Mouse (Mus musculus) heart, adult 2 months (tissue): ENCODE results near the gene Kcnj14. TPM values are rescaled to one million over a fixed set of nuclear protein-coding genes. Genes with fewer than 3 reads are reported as not detected.
A peak's percentile ranks its signal among the peaks of the same experiment; 100 is the strongest.

Experiments
- DNase-seq, 2 experiments: peaks; one replicate each; pipeline ENCODE4 v3.0.0; 2021
- H3K27ac ChIP-seq: fragments of 200-600 bp; 2 replicates; pipeline ENCODE4 v1.8.1; 2022
- H3K27me3 ChIP-seq: fragments of 200-500 bp; 2 replicates; pipeline ENCODE4 v1.6.1; 2012; ENCODE audit warnings: mild to moderate bottlenecking, low read length, inconsistent platforms, mixed read lengths; ENCODE audit not compliant: control insufficient read depth, insufficient read depth
- H3K36me3 ChIP-seq: fragments of 200-500 bp; 2 replicates; pipeline ENCODE4 v1.6.1; 2012; ENCODE audit warnings: low read length, inconsistent platforms; ENCODE audit not compliant: control insufficient read depth, insufficient read depth
- H3K4me1 ChIP-seq: fragments of 200-500 bp; 2 replicates; pipeline ENCODE4 v1.6.1; 2011; ENCODE audit warnings: low read length; ENCODE audit not compliant: control insufficient read depth, insufficient read depth
- H3K4me3 ChIP-seq: fragments of 200-600 bp; 2 replicates; pipeline ENCODE4 v1.8.1; 2022
- H3K79me2 ChIP-seq: fragments of 200-500 bp; replicated peaks from 2 replicates; pipeline ENCODE4 v1.6.1; 2012; ENCODE audit warnings: mild to moderate bottlenecking, inconsistent platforms, low read length, moderate library complexity, mixed read lengths; ENCODE audit not compliant: control insufficient read depth, insufficient read depth
- H3K9ac ChIP-seq: fragments of 200-500 bp; 2 replicates; pipeline ENCODE4 v1.6.1; 2012; ENCODE audit warnings: low read depth, mild to moderate bottlenecking, control low read depth, inconsistent platforms, low read length, mixed read lengths
- CTCF ChIP-seq: fragments of 200-600 bp; IDR thresholded peaks from 2 replicates; pipeline ENCODE4 v1.8.1; 2022; ENCODE audit warnings: antibody characterized with exemption, mild to moderate bottlenecking, moderate library complexity
- EP300 ChIP-seq: fragments of 200-500 bp; IDR thresholded peaks from 2 replicates; pipeline ENCODE4 v1.6.1; 2011; ENCODE audit warnings: low read depth, low read length, control low read depth; ENCODE audit not compliant: insufficient read depth
- POLR2A ChIP-seq: fragments of 200-500 bp; IDR thresholded peaks from 2 replicates; pipeline ENCODE4 v1.6.1; 2011; ENCODE audit warnings: mild to moderate bottlenecking, low read depth, low read length, control low read depth; ENCODE audit not compliant: insufficient read depth
- whole genome bisulfite sequencing: fragments of 180-500 bp; shearing (Covaris S2); methylation state at CpG from one replicate; pipeline ENCODE4 v1.1.7; 2018; 5-methylcytosine and 5-hydroxymethylcytosine counted together
- intact Hi-C: fragments of 180-260 bp; cut with DNase I; formaldehyde crosslinking; loops from one replicate; pipeline ENCODE4 v1.15.1; 2025
- polyA plus RNA-seq: library from polyadenylated mRNA; depleted of rRNA; stranded (reverse); fragments of >200 nt; gene quantifications from 2 replicates; pipeline ENCODE4 v1.2.3, GENCODE M21; 2012
- total RNA-seq, 2 experiments: library from RNA; stranded (reverse); gene quantifications; 2 replicates each; pipeline ENCODE4 v1.2.3; 2021

Kcnj14 gene
- total and polyA plus RNA-seq, 3 experiments: 0.66 to 0.89 (median 0.78) TPM

DNA sequence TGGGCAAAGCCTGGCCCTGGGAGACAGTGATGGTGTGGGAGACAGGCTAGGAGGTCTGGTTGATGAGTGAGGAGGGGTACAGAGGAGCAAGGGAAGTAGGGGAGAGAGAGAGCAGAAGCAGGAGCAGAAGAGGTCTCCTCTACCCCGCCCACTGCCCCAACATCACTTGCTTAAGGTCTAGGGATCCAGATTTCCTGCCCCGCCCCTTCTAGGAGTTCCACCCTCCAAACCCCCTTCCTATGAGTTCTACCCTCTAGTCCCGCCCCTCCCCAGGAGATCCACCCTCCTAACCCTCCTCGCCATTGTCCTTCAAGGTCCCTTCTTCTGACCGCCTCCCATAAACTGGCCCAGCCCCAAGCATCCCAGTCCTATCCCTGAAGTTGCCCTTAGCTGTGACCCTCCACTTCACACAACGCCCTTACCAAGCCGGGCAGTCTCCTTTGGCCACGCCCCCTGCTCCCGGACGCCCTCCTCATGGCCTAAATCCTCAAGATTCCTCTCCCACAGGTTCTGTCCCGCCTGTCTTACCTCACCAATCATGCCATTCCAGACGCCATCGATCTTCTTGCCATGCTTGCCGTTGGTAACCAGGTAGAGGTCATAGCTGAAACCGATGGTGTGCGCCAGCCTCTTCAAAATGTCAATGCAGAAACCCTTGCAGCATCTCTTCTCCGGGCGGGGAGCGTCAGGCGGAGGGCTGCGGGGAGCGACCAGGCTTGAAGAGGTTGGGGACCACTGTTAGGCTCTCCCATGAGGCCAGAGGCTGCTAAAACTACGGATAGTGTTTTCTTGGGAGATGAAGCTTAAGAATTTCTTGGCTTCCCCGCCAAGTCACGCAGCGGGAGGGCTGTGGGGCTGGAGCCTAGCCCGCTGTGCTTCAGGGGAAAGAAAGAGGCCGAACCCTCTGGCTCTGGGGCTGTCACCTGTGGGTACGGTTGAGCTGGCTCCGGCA is 32.6 kb upstream of the Kcnj14 start:
- no peak overlapping the region for H3K9ac ChIP-seq
- no peaks in the 10 kb centered on the region for H3K4me1 ChIP-seq
- H3K4me3 ChIP-seq: peak overlapping the region; percentile 30; the same call in 1 of the 2 replicates
- H3K27me3 ChIP-seq: 0 out of 2 replicates have a peak, but pooled peaks cover 2% of the 10 kb centered on the region
- WGBS: 3% methylated on average over 30 of the region's 30 CpGs
- intact Hi-C loops: no loop called here
- DNase-seq: peak in 1 of 2 experiments; percentile 26
- no peaks in the 10 kb centered on the region for H3K36me3 ChIP-seq
- no peak overlapping the region for H3K27ac ChIP-seq
- TF ChIP-seq CTCF (no peak), EP300 (no peak)
- H3K79me2 ChIP-seq: no peaks in the 10 kb centered on the region

DNA sequence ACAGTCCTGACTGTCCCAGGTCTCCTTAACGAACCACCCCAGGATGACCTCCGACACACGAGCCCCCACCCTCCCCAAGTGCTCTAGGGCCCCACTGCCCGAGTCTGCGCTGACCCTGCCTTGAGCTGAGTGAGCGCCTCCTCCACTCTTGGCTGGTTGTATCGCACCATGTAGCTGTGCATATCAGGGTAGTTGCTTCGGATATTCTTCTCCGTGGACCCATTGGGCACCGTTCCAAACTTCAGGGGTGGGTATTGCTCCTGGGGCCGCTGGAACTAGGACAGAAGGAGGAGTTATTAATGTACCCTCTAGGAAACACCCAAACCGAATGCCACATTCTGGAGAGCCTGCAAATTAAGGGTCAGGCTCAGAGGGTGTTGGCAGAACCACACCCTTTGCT is 28.5 kb upstream of the Kcnj14 start:
- WGBS: 81% methylated on average over 12 of the region's 12 CpGs
- Histone ChIP-seq H3K27me3 (no peaks in the 10 kb centered on the region), H3K79me2 (no peaks in the 10 kb centered on the region), H3K36me3 (no peaks in the 10 kb centered on the region), H3K4me3 (no peak overlapping the region), H3K27ac (no peak overlapping the region), H3K9ac (no peak overlapping the region), H3K4me1 (no peaks in the 10 kb centered on the region)
- TF ChIP-seq EP300: no peak
- TF ChIP-seq POLR2A: no peak
- no peak for TF ChIP-seq CTCF
- DNase-seq: no peak
- intact Hi-C loops: no loop called here

DNA sequence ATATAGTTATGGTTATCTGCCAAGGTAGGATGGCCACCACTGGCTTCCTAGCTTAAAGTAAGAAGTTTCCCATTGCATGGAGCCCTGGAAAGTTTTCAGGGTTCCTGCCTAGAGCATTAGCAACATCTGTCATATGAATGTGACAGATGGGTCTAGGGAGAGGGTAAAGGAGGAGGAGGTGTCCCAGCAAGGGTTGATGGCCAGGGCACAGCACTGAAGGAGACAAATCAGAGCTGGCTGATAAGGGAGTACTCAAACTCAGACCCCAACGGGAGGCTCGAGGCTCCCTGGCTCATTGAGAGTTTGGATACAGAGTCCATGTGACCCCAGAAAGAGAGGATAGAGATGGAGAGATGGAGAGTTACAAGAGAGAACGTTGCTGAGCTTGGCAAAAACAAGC is 26.1 kb upstream of the Kcnj14 start:
- WGBS: 60% methylated on average over 3 of the region's 3 CpGs
- no peaks in the 10 kb centered on the region for H3K36me3 ChIP-seq
- no peak overlapping the region for H3K27ac ChIP-seq
- no peak overlapping the region for H3K4me3 ChIP-seq
- no peaks in the 10 kb centered on the region for H3K4me1 ChIP-seq
- no peaks in the 10 kb centered on the region for H3K79me2 ChIP-seq
- intact Hi-C loops: no loop called here
- H3K9ac ChIP-seq: no peak overlapping the region
- no peak for TF ChIP-seq EP300
- no peak for TF ChIP-seq CTCF
- no peak for TF ChIP-seq POLR2A
- no peak for DNase-seq
- H3K27me3 ChIP-seq: no peaks in the 10 kb centered on the region

DNA sequence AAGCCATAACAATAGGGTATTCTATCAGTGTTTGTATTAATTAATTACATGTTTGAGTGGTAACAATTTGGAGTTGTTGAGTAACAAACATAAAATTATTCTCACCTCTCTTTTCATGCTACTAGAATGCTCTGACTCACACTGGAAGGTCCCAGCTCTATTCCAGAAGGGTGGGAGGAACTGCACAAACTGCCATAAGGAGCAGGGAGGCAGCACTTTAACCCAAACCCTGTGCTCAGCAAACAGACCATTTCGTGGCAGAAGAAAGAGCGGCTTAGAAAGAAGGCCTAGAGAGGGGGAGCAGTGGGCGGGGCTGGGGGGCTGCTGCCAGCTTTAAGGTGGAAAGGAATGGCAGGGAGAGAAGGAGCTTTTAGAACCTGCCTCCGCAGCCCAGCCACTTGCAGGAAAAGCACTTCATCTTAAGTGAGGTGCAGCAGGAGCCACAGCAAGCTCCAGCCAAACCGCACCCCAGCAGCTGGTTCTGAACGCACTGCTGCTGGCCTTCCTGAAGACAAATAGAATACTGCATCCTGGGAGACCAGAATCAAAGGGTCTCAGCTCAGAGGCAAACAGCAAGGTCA is 24.0 kb upstream of the Kcnj14 start:
- 38% methylated on average over 6 of the region's 6 CpGs for WGBS
- intact Hi-C loops: no loop called here
- no peak for DNase-seq
- Histone ChIP-seq H3K79me2 (no peaks in the 10 kb centered on the region), H3K4me3 (no peak overlapping the region), H3K27me3 (no peaks in the 10 kb centered on the region), H3K36me3 (no peaks in the 10 kb centered on the region), H3K4me1 (no peaks in the 10 kb centered on the region), H3K9ac (no peak overlapping the region), H3K27ac (no peak overlapping the region)
- TF ChIP-seq EP300 (no peak), POLR2A (no peak), CTCF (no peak)

GRCm38 (mm10) chr7:45842950-45843744 is 18.6 kb upstream of the Kcnj14 start:
- H3K4me3 ChIP-seq: no peak overlapping the region
- no peak for DNase-seq
- no peak overlapping the region for H3K9ac ChIP-seq
- no peaks in the 10 kb centered on the region for H3K36me3 ChIP-seq
- H3K27ac ChIP-seq: no peak overlapping the region
- H3K27me3 ChIP-seq: no peaks in the 10 kb centered on the region
- 78% methylated on average over 10 of the region's 10 CpGs for WGBS
- TF ChIP-seq EP300 (no peak), CTCF (no peak)
- no peaks in the 10 kb centered on the region for H3K79me2 ChIP-seq
- intact Hi-C loops: no loop called here
- no peaks in the 10 kb centered on the region for H3K4me1 ChIP-seq
